Mouse (Mus musculus) limb, embryonic 13.5 days (tissue): ENCODE results near the gene Ncoa6. TPM values are rescaled to one million over a fixed set of nuclear protein-coding genes. Genes with fewer than 3 reads are reported as not detected.

Experiments
- ATAC-seq: fragments of 200-750 bp; cut with Nextera tagmentation; 2 replicates; pipeline ENCODE4 v1.8.0; 2017; ENCODE audit warnings: low read depth, moderate number of reproducible peaks, moderate TSS enrichment; ENCODE audit not compliant: low FRiP score
- H3K27ac ChIP-seq: fragments of 300-500 bp; sonication (generic); 2 replicates; pipeline ENCODE4 v1.5.1; 2015; ENCODE audit warnings: inconsistent platforms, mild to moderate bottlenecking, moderate library complexity
- H3K27me3 ChIP-seq: fragments of 300-500 bp; sonication (generic); 2 replicates; pipeline ENCODE4 v1.6.1; 2015; ENCODE audit warnings: mild to moderate bottlenecking, inconsistent platforms
- H3K36me3 ChIP-seq: fragments of 300-500 bp; sonication (generic); 2 replicates; pipeline ENCODE4 v1.6.1; 2015; ENCODE audit warnings: inconsistent platforms, mild to moderate bottlenecking, moderate library complexity
- H3K4me1 ChIP-seq: fragments of 300-500 bp; sonication (generic); 2 replicates; pipeline ENCODE4 v1.6.1; 2015; ENCODE audit warnings: inconsistent platforms
- H3K4me2 ChIP-seq: fragments of 300-500 bp; sonication (generic); replicated peaks from 2 replicates; pipeline ENCODE4 v1.6.1; 2015; ENCODE audit warnings: inconsistent platforms, mild to moderate bottlenecking, moderate library complexity
- H3K4me3 ChIP-seq: fragments of 300-500 bp; sonication (generic); 2 replicates; pipeline ENCODE4 v1.5.1; 2015; ENCODE audit warnings: moderate library complexity, mild to moderate bottlenecking, inconsistent platforms
- H3K9ac ChIP-seq: fragments of 300-500 bp; sonication (generic); 2 replicates; pipeline ENCODE4 v1.6.1; 2015; ENCODE audit warnings: mild to moderate bottlenecking, inconsistent platforms
- H3K9me3 ChIP-seq: fragments of 300-500 bp; sonication (generic); 2 replicates; pipeline ENCODE4 v1.6.1; 2016; ENCODE audit warnings: inconsistent platforms
- WGBS: fragments of 180-500 bp; shearing (Covaris S2); methylation state at CpG from one replicate; pipeline ENCODE4 v1.1.7; 2015; 5-methylcytosine and 5-hydroxymethylcytosine counted together
- polyA plus RNA-seq: library from polyadenylated mRNA; unstranded; fragments of >200 nt; fragmentation: Nextera tagmentation; extraction: Ambion mirVana; gene quantifications from 2 replicates; pipeline ENCODE4 v1.2.1, GENCODE M21; 2015

The Ncoa6 gene
- polyA plus RNA-seq, 1 experiment from 2014 or later, result 23.7 TPM

GRCm38 (mm10) chr2:155404635-155405034 is 69.1 kb downstream of the Ncoa6 start:
- WGBS, result 89% methylated on average over 1 of the region's 1 CpGs
- peaks cover 80% of the 10 kb centered on the region for H3K36me3 ChIP-seq
- H3K9ac ChIP-seq, result no peak overlapping the region
- no peaks in the 10 kb centered on the region for H3K27me3 ChIP-seq
- H3K9me3 ChIP-seq, result no peaks in the 10 kb centered on the region
- no peak overlapping the region for H3K27ac ChIP-seq
- H3K4me1 ChIP-seq, result no peaks in the 10 kb centered on the region
- H3K4me2 ChIP-seq, result no peak overlapping the region
- ATAC-seq, result no peak
- H3K4me3 ChIP-seq, result no peak overlapping the region

- WGBS, result 93% methylated on average over 4 of the region's 4 CpGs
- Histone ChIP-seq H3K4me2 (no peak overlapping the region), H3K27ac (no peak overlapping the region), H3K4me1 (no peaks in the 10 kb centered on the region), H3K9me3 (no peaks in the 10 kb centered on the region), H3K36me3 (peaks cover 72% of the 10 kb centered on the region), H3K27me3 (no peaks in the 10 kb centered on the region), H3K9ac (no peak overlapping the region), H3K4me3 (no peak overlapping the region)
- ATAC-seq, result no peak
These were observed 71.8 kb downstream of the Ncoa6 start for GRCm38 (mm10) chr2:155401926-155402325.

DNA sequence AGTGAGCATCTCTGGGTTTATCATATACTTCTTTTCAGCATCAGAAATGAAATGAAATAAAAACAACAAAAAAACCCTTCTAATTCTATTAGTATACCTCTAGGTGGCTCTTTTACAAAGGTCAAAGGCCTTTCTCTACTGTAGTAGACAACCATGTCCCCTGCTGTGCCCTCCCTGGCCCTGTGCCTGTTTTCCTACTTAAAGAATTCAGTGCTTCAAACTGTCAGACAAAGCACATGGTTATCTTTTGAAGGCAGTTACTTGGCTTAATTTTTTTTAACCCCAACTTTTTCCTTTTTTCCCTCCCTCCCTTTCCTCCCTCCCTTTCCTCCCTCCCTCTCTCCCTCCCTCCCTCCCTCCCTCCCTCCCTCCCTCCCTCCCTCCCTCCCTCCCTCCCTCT is 73.4 kb downstream of the Ncoa6 start:
- peaks cover 71% of the 10 kb centered on the region for H3K36me3 ChIP-seq
- H3K27me3 ChIP-seq, result no peaks in the 10 kb centered on the region
- H3K9ac ChIP-seq, result no peak overlapping the region
- H3K9me3 ChIP-seq, result no peaks in the 10 kb centered on the region
- no peak overlapping the region for H3K27ac ChIP-seq
- no peak for ATAC-seq
- H3K4me3 ChIP-seq, result no peak overlapping the region
- H3K4me2 ChIP-seq, result no peak overlapping the region
- no peaks in the 10 kb centered on the region for H3K4me1 ChIP-seq

DNA sequence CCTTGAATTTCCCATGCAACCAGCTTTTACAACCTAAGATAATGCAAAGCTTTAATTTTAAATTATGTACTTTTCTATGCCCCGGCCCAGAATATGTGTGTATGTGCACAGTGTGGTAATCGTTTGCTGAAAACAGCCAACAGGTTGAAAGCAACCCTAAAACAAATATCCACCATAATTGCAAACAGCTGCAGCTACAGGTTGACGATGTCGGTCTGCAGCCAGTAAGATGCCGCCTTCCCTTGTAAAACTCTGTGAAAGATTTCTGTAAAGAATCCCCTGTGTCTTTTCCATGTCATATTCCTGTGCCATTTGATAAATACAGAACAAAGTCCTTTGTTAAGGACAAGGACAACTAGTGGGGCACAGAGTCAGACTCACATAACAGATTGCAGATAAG is 79.1 kb downstream of the Ncoa6 start:
- Histone ChIP-seq H3K4me3 (no peak overlapping the region), H3K4me1 (0 out of 2 replicates have a peak, but pooled peaks cover 5% of the 10 kb centered on the region), H3K36me3 (peaks cover 56% of the 10 kb centered on the region), H3K4me2 (no peak overlapping the region), H3K27ac (no peak overlapping the region), H3K9me3 (no peaks in the 10 kb centered on the region), H3K9ac (no peak overlapping the region), H3K27me3 (no peaks in the 10 kb centered on the region)
- 19% methylated on average over 5 of the region's 5 CpGs for WGBS
- no peak for ATAC-seq

- Histone ChIP-seq H3K4me2 (no peak overlapping the region), H3K27me3 (no peaks in the 10 kb centered on the region), H3K9ac (no peak overlapping the region), H3K9me3 (no peaks in the 10 kb centered on the region), H3K4me1 (peaks cover 13% of the 10 kb centered on the region), H3K4me3 (no peak overlapping the region), H3K36me3 (peaks cover 55% of the 10 kb centered on the region), H3K27ac (no peak overlapping the region)
- ATAC-seq, result no peak
- 87% methylated on average over 2 of the region's 2 CpGs for WGBS
These were observed 85.1 kb downstream of the Ncoa6 start for GRCm38 (mm10) chr2:155388573-155388972.

- Histone ChIP-seq H3K9me3 (no peaks in the 10 kb centered on the region), H3K9ac (peak overlapping the region; percentile 39; the same call in 1 of the 2 replicates), H3K4me2 (no peak overlapping the region), H3K4me3 (no peak overlapping the region), H3K27me3 (no peaks in the 10 kb centered on the region), H3K36me3 (peaks cover 51% of the 10 kb centered on the region), H3K27ac (no peak overlapping the region), H3K4me1 (peaks cover 28% of the 10 kb centered on the region)
- WGBS, result 68% methylated on average over 4 of the region's 4 CpGs
- no peak for ATAC-seq
These were observed 86.6 kb downstream of the Ncoa6 start for GRCm38 (mm10) chr2:155387052-155387451.

GRCm38 (mm10) chr2:155386534-155386899 is 87.2 kb downstream of the Ncoa6 start:
- Histone ChIP-seq H3K4me1 (peaks cover 28% of the 10 kb centered on the region), H3K27ac (no peak overlapping the region), H3K4me2 (peak overlapping the region; percentile 38), H3K4me3 (no peak overlapping the region), H3K9me3 (no peaks in the 10 kb centered on the region), H3K27me3 (no peaks in the 10 kb centered on the region), H3K9ac (peak overlapping the region; percentile 39; the same call in 1 of the 2 replicates), H3K36me3 (peaks cover 51% of the 10 kb centered on the region)
- ATAC-seq, result no peak
- WGBS, result 14% methylated on average over 27 of the region's 27 CpGs

- no peak for ATAC-seq
- H3K36me3 ChIP-seq, result peaks cover 45% of the 10 kb centered on the region
- H3K4me3 ChIP-seq, result no peak overlapping the region
- no peaks in the 10 kb centered on the region for H3K9me3 ChIP-seq
- peaks cover 29% of the 10 kb centered on the region for H3K4me1 ChIP-seq
- H3K27ac ChIP-seq, result no peak overlapping the region
- WGBS, result 43% methylated on average over 18 of the region's 18 CpGs
- no peak overlapping the region for H3K4me2 ChIP-seq
- peak overlapping the region; percentile 39; the same call in 1 of the 2 replicates for H3K9ac ChIP-seq
- H3K27me3 ChIP-seq, result no peaks in the 10 kb centered on the region
These were observed 87.8 kb downstream of the Ncoa6 start for GRCm38 (mm10) chr2:155385731-155386533.

DNA sequence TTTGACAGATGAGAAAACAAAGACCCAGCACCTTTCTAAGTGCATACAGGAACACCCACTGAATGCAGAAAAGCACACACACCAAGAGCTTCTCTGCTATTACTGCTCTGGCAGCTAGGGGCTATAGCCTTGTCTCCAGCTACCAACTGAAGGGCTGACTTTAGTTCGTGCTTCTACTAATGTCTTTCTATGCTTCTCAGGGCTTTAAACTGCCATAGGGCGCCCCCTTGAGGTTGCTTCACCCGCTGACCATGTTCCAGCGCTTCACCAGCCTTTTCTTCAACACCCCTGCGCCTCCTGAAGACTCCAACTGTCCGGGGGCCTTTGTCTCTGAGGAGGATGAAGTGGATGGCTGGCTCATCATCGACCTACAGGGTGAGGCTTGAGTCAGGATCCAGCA is 88.6 kb downstream of the Ncoa6 start:
- ATAC-seq, result no peak
- WGBS, result 29% methylated on average over 7 of the region's 7 CpGs

GRCm38 (mm10) chr2:155382791-155383438 is 90.8 kb downstream of the Ncoa6 start:
- no peak for ATAC-seq
- Histone ChIP-seq H3K9me3 (no peaks in the 10 kb centered on the region), H3K4me1 (peaks cover 32% of the 10 kb centered on the region), H3K4me3 (peak overlapping the region; percentile 83), H3K36me3 (peaks cover 22% of the 10 kb centered on the region), H3K27ac (0 out of 2 replicates have a peak overlapping the region, but pooled peaks have one; percentile 22), H3K27me3 (peaks cover 9% of the 10 kb centered on the region), H3K4me2 (peak overlapping the region; percentile 78), H3K9ac (no peak overlapping the region)
- WGBS, result 80% methylated on average over 2 of the region's 2 CpGs

More for the DNA sequence above, 88.6 kb downstream of the Ncoa6 start:
- peaks cover 32% of the 10 kb centered on the region for H3K4me1 ChIP-seq
- no peaks in the 10 kb centered on the region for H3K9me3 ChIP-seq
- peaks cover 4% of the 10 kb centered on the region for H3K27me3 ChIP-seq
- H3K9ac ChIP-seq, result no peak overlapping the region
- no peak overlapping the region for H3K27ac ChIP-seq
- peaks cover 42% of the 10 kb centered on the region for H3K36me3 ChIP-seq
- no peak overlapping the region for H3K4me2 ChIP-seq
- H3K4me3 ChIP-seq, result no peak overlapping the region

GRCm38 (mm10) chr2:155382332-155382700 is 91.4 kb downstream of the Ncoa6 start:
- Histone ChIP-seq H3K27ac (0 out of 2 replicates have a peak overlapping the region, but pooled peaks have one; percentile 96), H3K9me3 (no peaks in the 10 kb centered on the region), H3K4me2 (peak overlapping the region; percentile 78), H3K4me1 (peaks cover 32% of the 10 kb centered on the region), H3K36me3 (peaks cover 16% of the 10 kb centered on the region), H3K4me3 (peak overlapping the region; percentile 83), H3K27me3 (peaks cover 9% of the 10 kb centered on the region), H3K9ac (peak overlapping the region; percentile 90)
- 19% methylated on average over 6 of the region's 6 CpGs for WGBS
- ATAC-seq, result peak; percentile 17

GRCm38 (mm10) chr2:155381643-155382331 is 91.9 kb downstream of the Ncoa6 start:
- Histone ChIP-seq H3K9me3 (no peaks in the 10 kb centered on the region), H3K4me3 (peak overlapping the region; percentile 83), H3K27me3 (peaks cover 9% of the 10 kb centered on the region), H3K9ac (peak overlapping the region; percentile 90), H3K27ac (peak overlapping the region; percentile 96), H3K36me3 (peaks cover 11% of the 10 kb centered on the region), H3K4me1 (peaks cover 32% of the 10 kb centered on the region), H3K4me2 (peak overlapping the region; percentile 78)
- under 1% methylated on average over 65 of the region's 68 CpGs for WGBS
- peak; percentile 92 for ATAC-seq
